Mouse (Mus musculus): ENCODE data around the gene Mfsd12.

Mfsd12 gene

GRCm38 (mm10) chr10:81379809-81380378, 22.6 kb downstream of the Mfsd12 start:
- no peak for DNase-seq (ENCODE audit: low spot score in 2 of 2)

DNA sequence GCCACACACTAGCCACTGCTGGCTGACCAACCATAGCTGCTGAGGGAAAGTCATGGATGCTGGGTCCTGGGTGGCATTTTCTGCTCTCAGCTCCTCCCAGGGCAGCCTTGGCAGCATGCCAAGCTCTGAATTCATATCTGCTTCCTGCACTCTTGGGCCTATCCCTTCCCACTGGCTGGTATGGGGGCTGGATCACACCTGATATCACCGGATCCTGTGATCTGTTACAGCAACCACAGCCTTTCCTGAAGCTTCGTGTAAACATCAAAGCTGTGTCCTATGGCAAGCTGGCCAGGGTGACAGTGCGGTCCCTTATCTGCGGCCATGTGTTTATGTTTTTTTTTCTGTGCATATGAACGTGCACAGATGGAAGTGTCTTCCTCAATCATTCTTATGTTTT, 24.7 kb downstream of the Mfsd12 start:
- no peak for DNase-seq (ENCODE audit: low spot score in 2 of 2)

DNA sequence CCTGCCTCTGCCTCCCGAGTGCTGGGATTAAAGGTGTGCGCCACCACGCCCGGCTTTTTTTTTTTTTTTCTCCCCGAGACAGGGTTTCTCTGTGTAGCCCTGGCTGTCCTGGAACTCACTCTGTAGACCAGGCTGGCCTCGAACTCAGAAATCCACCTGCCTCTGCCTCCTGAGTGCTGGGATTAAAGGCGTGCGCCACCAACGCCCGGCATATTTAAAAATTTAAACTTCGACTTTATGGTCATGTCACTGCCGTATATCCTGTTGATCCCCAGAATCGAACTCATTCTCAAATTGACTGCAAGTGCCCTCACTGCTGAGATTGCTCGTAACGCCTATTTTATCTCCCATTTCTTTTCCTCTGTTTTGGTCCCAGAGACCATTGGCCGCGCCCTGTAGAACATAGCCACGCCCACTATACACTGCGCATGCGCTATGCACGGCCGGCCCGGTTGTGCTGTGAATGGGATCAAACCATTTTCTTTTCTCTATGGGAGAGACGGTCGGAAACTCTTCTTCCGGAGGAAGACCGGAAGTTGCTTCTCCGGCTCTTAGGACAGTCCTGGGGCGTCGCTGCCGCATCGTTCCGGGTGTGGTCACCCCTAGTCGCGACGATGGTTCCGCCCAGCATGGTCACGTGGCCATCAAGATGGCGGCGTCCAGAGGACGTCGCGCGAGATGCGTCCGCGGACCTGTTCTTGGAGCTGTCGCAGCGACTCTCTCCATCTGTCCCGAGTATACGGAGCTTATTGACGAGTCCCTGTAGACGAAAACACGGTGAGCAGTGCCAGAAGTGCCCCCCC, 26.7 kb downstream of the Mfsd12 start, which contains the start of the genes Dohh and Gm48551:
Gene Dohh (plus strand): TSS at position 627 of the 803 bp plus-strand sequence.
Gene Gm48551 (plus strand): TSS at position 665 of the 803 bp plus-strand sequence.
- DNase-seq (ENCODE audit: low spot score in 2 of 2) = peak; percentile 99

GRCm38 (mm10) chr10:81384605-81384982, 27.3 kb downstream of the Mfsd12 start:
- DNase-seq (ENCODE audit: low spot score in 2 of 2) = no peak

GRCm38 (mm10) chr10:81385603-81386306, 28.5 kb downstream of the Mfsd12 start:
- DNase-seq (ENCODE audit: low spot score in 2 of 2) = no peak

DNA sequence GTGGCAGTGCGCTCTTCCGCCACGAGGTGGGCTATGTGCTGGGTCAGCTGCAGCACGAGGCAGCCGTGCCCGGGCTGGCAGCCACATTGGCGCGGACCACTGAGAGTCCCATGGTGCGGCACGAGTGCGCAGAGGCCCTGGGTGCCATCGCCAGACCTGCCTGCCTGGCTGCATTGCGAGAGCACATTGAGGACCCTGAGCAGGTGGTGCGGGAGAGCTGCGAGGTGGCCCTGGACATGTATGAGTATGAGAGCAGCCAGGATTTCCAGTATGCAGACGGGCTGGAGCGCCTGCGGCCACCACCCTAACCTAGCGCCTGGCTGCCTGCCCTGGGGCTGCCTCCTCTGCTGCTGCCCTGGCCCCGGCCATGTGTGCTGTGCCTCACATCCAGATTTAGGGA, 30.4 kb downstream of the Mfsd12 start:
- DNase-seq (ENCODE audit: low spot score in 2 of 2) = no peak

DNA sequence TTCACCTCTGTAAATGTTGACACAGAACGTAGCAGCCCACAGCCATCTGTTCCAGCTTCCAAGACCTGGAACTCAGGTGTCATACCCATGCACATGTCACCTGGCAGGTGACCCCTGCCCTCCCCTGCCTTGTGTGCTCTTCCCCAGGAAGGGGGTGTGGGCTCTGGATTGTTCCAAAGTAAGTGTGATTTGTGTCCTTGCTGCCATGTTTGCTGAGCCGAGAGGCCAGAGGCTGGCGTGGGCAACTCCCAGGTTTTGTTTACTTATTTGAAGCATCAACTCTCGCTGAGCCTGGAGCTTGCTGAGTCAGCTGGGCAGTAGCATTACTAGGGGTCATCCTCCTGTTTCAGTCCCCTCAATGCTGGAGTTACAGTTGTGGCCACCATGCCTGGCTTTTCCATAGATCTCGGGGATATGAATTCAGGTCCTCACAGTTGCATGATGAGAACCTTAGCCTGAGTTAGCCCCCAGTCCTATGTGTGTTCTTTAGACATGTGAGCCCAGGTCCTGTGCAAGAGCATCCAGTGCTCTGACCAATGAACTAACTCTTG, 31.3 kb downstream of the Mfsd12 start, which contains the start of gene Gm48552:
Gene Gm48552 (plus strand): TSS at position 501 of the 551 bp plus-strand sequence.
- DNase-seq (ENCODE audit: low spot score in 2 of 2) = no peak

DNA sequence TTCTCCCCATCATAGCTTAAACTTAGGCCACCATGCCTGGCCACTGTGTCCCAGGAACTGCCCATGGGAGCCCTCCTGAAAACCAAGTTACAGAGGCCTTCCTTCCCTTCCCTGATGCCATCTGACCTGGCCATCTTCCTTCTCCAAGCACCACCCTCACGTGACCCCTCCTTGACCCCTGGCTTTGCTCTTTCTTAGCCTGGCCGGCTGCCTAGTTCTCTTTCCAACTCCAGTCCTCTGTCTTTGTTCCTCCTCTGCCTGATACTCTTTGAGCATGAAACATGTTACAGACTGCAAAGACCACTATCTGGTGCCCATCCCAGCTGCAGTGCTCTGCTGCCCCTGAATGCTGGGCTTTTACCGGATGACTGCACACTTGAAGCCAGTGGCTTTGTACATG, 32.1 kb downstream of the Mfsd12 start:
- no peak for DNase-seq (ENCODE audit: low spot score in 2 of 2)

DNA sequence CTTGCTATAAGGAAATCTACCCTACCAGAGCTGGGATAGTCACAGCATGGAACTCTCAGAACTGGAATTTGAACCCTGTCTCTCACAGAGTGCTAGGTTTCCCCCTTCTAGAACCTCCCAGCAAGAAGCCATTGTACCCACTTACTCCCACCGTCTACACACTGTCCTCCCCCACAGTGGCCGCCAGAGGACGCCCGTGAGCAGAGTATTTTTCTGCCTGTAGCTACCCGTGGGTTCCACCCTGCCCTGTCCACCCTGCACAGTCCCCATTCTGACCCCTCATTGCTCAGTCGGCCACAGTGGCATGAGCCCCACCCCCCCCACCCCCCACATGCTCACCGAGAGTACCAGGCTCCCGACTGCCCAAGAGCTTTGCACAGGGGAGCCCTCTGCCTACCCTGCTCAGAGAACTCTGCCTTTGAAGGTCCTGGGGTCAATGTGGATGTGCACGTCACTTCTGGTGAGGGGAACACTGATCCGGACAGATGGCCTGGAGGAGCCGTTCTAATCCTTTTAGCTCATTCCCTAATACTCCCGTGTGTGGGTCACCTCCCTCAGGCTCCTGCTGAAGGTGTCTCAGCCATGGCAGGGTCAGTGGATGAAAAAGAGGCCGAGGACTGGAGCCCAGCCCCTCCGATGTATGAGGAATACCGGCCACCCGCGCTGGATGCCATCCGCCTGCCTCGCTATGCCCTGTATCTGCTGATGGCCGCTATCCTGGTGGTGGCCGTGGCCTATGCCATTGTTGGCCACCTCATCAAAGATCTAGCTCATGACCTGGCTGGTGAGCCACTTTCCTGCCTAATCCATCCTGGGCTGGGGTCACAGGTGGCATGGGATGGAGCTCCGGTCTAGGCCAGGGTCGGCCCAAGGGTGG, 32.7 kb downstream of the Mfsd12 start:
- peak; percentile 71 to 78 for DNase-seq (ENCODE audit: low spot score in 2 of 2)

DNA sequence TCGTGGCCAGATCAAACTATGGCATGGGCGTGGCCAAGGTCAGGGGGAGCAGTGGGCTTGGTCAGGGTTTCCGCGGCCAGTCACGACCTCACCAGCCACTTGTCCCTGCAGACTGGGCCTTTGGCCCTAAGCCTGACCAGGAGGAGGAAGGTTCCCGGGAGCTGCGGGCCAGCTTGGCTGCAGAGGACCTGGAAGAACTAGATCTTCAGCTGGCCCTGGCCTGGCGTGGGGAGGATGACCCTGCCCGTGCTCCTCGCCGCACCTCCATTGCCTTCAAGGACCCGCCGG, 33.3 kb downstream of the Mfsd12 start:
- no peak for DNase-seq (ENCODE audit: low spot score in 2 of 2)

GRCm38 (mm10) chr10:81392270-81392669, 35.0 kb downstream of the Mfsd12 start:
- DNase-seq (ENCODE audit: low spot score in 2 of 2) = no peak

DNA sequence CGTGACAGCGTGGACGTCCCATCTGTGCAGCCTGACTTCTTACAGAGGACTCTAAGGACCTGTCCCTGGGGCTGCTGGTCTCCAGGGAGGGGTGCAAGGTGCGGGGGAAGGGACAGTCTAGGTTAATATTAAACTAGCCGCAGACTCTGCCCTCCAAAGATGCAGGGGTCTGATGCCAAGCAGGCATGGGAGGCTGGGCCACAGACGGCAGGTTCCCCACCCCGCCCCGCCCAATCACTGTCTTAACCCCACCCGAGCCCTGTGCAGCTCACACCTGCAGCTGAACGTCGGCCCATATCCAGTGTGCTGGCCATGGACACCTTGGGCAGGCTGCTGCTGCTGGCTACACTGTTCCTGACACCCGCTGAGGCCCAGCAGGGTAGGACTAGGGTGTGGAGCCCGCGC, 35.5 kb downstream of the Mfsd12 start, which contains the start of gene Smim24:
Gene Smim24 (plus strand): TSS at position 271 of the 405 bp plus-strand sequence.
- no peak for DNase-seq (ENCODE audit: low spot score in 2 of 2)

GRCm38 (mm10) chr10:81393456-81394063, 36.3 kb downstream of the Mfsd12 start:
- DNase-seq (ENCODE audit: low spot score in 2 of 2) = no peak

DNA sequence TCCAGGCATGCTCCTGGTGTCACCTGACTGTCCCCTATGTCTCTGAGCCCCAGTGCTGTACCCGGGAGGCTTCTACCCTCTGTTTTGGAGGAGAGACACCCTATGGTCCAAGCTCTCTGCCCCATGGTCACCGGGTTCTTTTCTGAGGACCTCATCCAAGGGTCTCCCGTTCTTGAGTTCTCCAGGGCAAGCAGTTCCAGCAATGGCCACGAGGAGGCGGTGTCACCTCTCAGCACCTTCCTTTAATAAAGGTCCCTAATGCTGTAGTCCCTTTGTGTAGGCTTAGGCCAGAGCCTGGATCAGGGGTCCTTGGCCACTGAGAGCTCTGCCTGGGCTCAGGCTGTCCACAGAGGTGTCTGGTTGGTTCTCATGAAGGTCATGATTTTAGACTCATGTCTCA, 37.8 kb downstream of the Mfsd12 start:
- peak; percentile 61 for DNase-seq (ENCODE audit: low spot score in 2 of 2)

DNA sequence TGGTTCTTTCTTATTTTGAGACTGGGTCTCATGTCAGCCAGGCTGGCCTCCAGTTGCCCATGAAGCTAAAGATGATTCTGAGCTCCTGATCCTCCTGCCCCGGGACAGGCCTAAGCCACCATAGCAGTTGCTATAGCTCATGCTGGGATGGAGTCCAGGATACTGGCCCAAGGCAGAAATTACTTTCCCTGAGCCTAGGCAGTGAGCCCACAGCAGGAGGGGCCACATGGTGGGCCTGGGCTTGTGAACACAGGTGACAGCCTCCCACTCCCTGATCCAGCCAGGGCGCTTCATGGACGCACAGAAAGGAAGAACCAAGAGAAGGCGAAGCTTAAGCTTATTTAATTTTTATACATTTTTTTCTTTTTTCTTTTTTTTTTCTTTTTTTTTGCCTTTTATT, 38.6 kb downstream of the Mfsd12 start:
- DNase-seq (ENCODE audit: low spot score in 2 of 2) = no peak

- DNase-seq (ENCODE audit: low spot score in 2 of 2) = no peak
Observed at GRCm38 (mm10) chr10:81396749-81397148, 39.5 kb downstream of the Mfsd12 start.

- no peak for DNase-seq (ENCODE audit: low spot score in 2 of 2)
Observed at GRCm38 (mm10) chr10:81399296-81399695, 42.0 kb downstream of the Mfsd12 start.

- DNase-seq (ENCODE audit: low spot score in 2 of 2) = no peak
Observed at GRCm38 (mm10) chr10:81399798-81400308, 42.6 kb downstream of the Mfsd12 start.

DNA sequence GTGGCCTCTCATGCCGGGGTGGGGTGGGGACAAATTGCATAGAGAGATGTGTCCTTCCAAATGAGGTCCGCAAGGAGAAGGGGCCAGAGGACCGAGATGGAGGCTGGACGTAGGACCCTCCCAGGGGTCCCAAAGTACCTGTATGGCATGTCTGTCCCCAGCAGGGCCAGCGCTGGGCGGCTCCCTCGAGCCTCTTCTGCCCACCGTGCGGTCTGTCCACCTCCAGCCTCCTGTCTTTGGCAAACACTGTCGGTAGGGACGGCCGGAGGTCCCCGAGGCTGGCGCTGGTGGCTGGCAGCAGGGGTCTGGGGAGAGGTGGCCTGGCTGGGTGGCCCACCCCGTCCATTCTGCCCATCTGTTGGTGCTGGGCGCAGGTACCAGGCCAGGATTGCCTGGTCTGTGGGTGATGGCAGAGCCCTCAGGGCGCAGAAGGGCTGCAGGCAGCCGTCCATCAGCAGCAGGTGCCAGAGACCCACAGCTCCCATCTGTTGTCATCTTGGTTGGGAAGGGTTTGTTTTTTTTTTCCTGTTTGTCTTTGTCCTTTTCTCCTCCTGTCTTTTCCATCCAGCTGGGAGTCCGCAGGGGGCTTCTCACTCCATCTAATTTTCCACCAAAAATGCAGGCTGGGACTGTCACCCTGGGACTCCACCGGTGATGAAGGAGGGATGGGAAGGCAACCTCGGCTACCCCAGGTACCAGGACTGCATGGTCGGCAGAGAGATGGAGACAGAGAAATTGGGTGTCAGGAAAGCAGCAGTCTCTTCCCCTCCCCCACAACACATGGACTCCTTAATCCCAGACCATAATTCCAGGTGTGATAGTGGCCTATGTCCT, 43.3 kb downstream of the Mfsd12 start:
- no peak for DNase-seq (ENCODE audit: low spot score in 2 of 2)

GRCm38 (mm10) chr10:81401205-81401520, 43.9 kb downstream of the Mfsd12 start:
- no peak for DNase-seq (ENCODE audit: low spot score in 2 of 2)

Data from right cerebral cortex, adult 2 months (tissue).